Mouse (Mus musculus): ENCODE measurements around the gene Zfp541. TPM values are rescaled to one million over a fixed set of nuclear protein-coding genes. Genes with fewer than 3 reads are reported as not detected.

Zfp541 gene
- polyA plus RNA-seq, 1 experiment from 2014 or later: 0.12 TPM

GRCm38 (mm10) chr7:16103760-16104159 is 42.1 kb downstream of the Zfp541 start:
- Histone ChIP-seq H3K4me1 (ENCODE audit: control insufficient read depth, insufficient read depth, low read length) (peaks cover 11% of the 10 kb centered on the region), H3K36me3 (ENCODE audit: control insufficient read depth, insufficient read depth, low read length) (peaks cover 30% of the 10 kb centered on the region), H3K9ac (replicated peaks; ENCODE audit: low read depth, low read length) (no peak overlapping the region), H3K27me3 (ENCODE audit: control insufficient read depth, insufficient read depth, low read length) (no peaks in the 10 kb centered on the region), H3K4me3 (ENCODE audit: low read depth, low read length) (no peak overlapping the region), H3K27ac (ENCODE audit: low read length) (no peak overlapping the region), H3K9me3 (ENCODE audit: control insufficient read depth, low read depth, low read length) (no peaks in the 10 kb centered on the region), H3K4me2 (replicated peaks; ENCODE audit: low read depth, low read length) (no peak overlapping the region)
- no peak for ATAC-seq (ENCODE audit: insufficient number of reproducible peaks, insufficient read depth, low FRiP score, low read depth)
- 79% methylated on average over 6 of the region's 6 CpGs for WGBS

- no peak for ATAC-seq (ENCODE audit: insufficient number of reproducible peaks, insufficient read depth, low FRiP score, low read depth)
- Histone ChIP-seq H3K36me3 (ENCODE audit: control insufficient read depth, insufficient read depth, low read length) (peaks cover 41% of the 10 kb centered on the region), H3K4me1 (ENCODE audit: control insufficient read depth, insufficient read depth, low read length) (peaks cover 5% of the 10 kb centered on the region; the same call in 1 of the 2 replicates), H3K27me3 (ENCODE audit: control insufficient read depth, insufficient read depth, low read length) (no peaks in the 10 kb centered on the region), H3K27ac (ENCODE audit: low read length) (no peak overlapping the region), H3K9ac (replicated peaks; ENCODE audit: low read depth, low read length) (no peak overlapping the region), H3K4me2 (replicated peaks; ENCODE audit: low read depth, low read length) (no peak overlapping the region), H3K4me3 (ENCODE audit: low read depth, low read length) (no peak overlapping the region), H3K9me3 (ENCODE audit: control insufficient read depth, low read depth, low read length) (no peaks in the 10 kb centered on the region)
- WGBS: 94% methylated on average over 7 of the region's 7 CpGs
Observed at GRCm38 (mm10) chr7:16104611-16105388, 43.2 kb downstream of the Zfp541 start.

DNA sequence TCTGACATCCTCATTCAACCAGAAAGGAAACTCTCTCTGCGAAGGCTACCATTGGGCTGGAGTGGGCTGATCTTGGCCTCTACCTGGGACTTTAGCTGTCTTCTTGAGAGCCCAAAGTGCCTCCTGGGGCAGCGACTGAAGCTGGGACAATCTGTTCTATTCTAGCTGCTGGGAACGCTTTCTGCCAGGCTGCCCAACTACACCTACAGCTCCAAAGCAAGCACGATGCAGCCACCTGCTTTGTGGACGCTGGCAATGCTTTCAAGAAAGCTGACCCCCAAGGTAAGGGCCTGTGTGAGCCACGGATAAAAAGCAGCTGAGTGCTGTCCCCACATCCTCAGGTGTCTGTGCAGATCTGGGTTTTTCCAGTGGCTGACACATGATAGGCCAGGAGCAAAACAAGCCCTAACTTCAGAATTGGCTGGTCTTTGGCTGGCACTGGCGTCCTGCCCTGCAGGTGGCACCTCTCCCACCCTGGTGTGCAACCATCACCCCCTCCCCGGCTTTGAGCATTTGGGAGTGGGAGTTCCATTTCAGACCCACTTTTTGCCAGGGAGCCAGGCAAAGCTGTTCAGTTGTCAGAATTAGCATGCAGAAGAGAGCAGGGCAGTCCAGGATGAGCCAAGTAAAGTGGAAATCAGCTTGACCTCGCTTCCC is 47.4 kb downstream of the Zfp541 start:
- H3K4me1 ChIP-seq (ENCODE audit: control insufficient read depth, insufficient read depth, low read length): no peaks in the 10 kb centered on the region
- no peak for ATAC-seq (ENCODE audit: insufficient number of reproducible peaks, insufficient read depth, low FRiP score, low read depth)
- H3K9ac ChIP-seq (replicated peaks; ENCODE audit: low read depth, low read length): no peak overlapping the region
- no peak overlapping the region for H3K4me3 ChIP-seq (ENCODE audit: low read depth, low read length)
- H3K9me3 ChIP-seq (ENCODE audit: control insufficient read depth, low read depth, low read length): no peaks in the 10 kb centered on the region
- no peaks in the 10 kb centered on the region for H3K27me3 ChIP-seq (ENCODE audit: control insufficient read depth, insufficient read depth, low read length)
- no peak overlapping the region for H3K4me2 ChIP-seq (replicated peaks; ENCODE audit: low read depth, low read length)
- WGBS: 89% methylated on average over 9 of the region's 9 CpGs
- peaks cover 74% of the 10 kb centered on the region for H3K36me3 ChIP-seq (ENCODE audit: control insufficient read depth, insufficient read depth, low read length)
- H3K27ac ChIP-seq (ENCODE audit: low read length): no peak overlapping the region

DNA sequence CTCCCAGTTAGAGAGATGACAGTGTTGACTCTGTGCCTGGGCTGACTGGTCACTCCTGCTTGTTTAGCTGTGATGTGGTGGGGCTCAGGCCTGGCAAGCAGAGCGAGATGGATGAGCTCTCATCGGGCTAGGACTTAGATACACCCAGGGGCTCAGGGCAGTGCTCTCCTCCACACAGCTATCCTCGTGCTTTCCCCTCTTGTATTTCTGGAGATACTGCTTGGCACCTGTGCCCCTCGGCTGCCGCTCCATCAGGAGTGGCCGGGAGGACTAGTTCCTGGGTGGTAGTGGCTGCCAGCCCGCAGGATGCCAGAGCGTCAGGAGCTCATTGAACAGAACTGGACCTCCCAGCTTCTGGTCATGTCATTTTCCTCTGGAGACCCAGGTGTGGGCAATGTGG is 48.5 kb downstream of the Zfp541 start:
- no peak overlapping the region for H3K4me2 ChIP-seq (replicated peaks; ENCODE audit: low read depth, low read length)
- WGBS: 87% methylated on average over 8 of the region's 8 CpGs

GRCm38 (mm10) chr7:16111284-16112090 is 49.9 kb downstream of the Zfp541 start:
- no peak for ATAC-seq (ENCODE audit: insufficient number of reproducible peaks, insufficient read depth, low FRiP score, low read depth)
- Histone ChIP-seq H3K27me3 (ENCODE audit: control insufficient read depth, insufficient read depth, low read length) (no peaks in the 10 kb centered on the region), H3K9me3 (ENCODE audit: control insufficient read depth, low read depth, low read length) (no peaks in the 10 kb centered on the region), H3K36me3 (ENCODE audit: control insufficient read depth, insufficient read depth, low read length) (peaks cover 89% of the 10 kb centered on the region), H3K27ac (ENCODE audit: low read length) (no peak overlapping the region), H3K4me3 (ENCODE audit: low read depth, low read length) (no peak overlapping the region), H3K4me2 (replicated peaks; ENCODE audit: low read depth, low read length) (no peak overlapping the region), H3K4me1 (ENCODE audit: control insufficient read depth, insufficient read depth, low read length) (no peaks in the 10 kb centered on the region), H3K9ac (replicated peaks; ENCODE audit: low read depth, low read length) (no peak overlapping the region)
- 92% methylated on average over 7 of the region's 7 CpGs for whole genome bisulfite sequencing

More for the DNA sequence above, 48.5 kb downstream of the Zfp541 start:
- Histone ChIP-seq H3K4me1 (ENCODE audit: control insufficient read depth, insufficient read depth, low read length) (no peaks in the 10 kb centered on the region), H3K36me3 (ENCODE audit: control insufficient read depth, insufficient read depth, low read length) (peaks cover 82% of the 10 kb centered on the region), H3K27me3 (ENCODE audit: control insufficient read depth, insufficient read depth, low read length) (no peaks in the 10 kb centered on the region), H3K9me3 (ENCODE audit: control insufficient read depth, low read depth, low read length) (no peaks in the 10 kb centered on the region), H3K4me3 (ENCODE audit: low read depth, low read length) (no peak overlapping the region), H3K27ac (ENCODE audit: low read length) (no peak overlapping the region), H3K9ac (replicated peaks; ENCODE audit: low read depth, low read length) (no peak overlapping the region)
- no peak for ATAC-seq (ENCODE audit: insufficient number of reproducible peaks, insufficient read depth, low FRiP score, low read depth)

- ATAC-seq (ENCODE audit: insufficient number of reproducible peaks, insufficient read depth, low FRiP score, low read depth): no peak
- peaks cover 5% of the 10 kb centered on the region; the same call in 1 of the 2 replicates for H3K4me1 ChIP-seq (ENCODE audit: control insufficient read depth, insufficient read depth, low read length)
- no peak overlapping the region for H3K4me3 ChIP-seq (ENCODE audit: low read depth, low read length)
- H3K4me2 ChIP-seq (replicated peaks; ENCODE audit: low read depth, low read length): no peak overlapping the region
- peaks cover 53% of the 10 kb centered on the region for H3K36me3 ChIP-seq (ENCODE audit: control insufficient read depth, insufficient read depth, low read length)
- no peak overlapping the region for H3K27ac ChIP-seq (ENCODE audit: low read length)
- H3K9me3 ChIP-seq (ENCODE audit: control insufficient read depth, low read depth, low read length): no peaks in the 10 kb centered on the region
- H3K27me3 ChIP-seq (ENCODE audit: control insufficient read depth, insufficient read depth, low read length): no peaks in the 10 kb centered on the region
- no peak overlapping the region for H3K9ac ChIP-seq (replicated peaks; ENCODE audit: low read depth, low read length)
- WGBS: 90% methylated on average over 7 of the region's 7 CpGs
Observed at GRCm38 (mm10) chr7:16116418-16116817, 54.8 kb downstream of the Zfp541 start.

DNA sequence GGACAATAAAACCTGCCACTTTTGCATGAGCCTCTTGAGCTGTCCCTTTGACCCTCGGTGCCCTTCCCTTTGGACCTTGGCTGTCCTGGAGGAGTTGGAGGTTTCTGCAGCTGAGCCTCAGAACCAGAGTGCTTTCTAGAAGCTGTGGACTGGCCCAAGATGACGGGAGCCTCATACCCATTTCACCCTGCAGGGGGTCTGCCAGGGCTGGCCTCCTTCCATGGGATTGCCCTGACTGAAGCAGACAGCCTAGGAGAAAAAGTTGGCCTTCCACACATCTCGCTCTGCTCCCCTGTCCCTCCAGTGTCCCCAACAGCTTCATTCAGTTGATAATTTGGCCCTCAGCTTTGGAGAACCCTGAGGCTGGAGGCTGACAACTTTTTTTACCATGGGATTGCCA is 55.5 kb downstream of the Zfp541 start:
- H3K9ac ChIP-seq (replicated peaks; ENCODE audit: low read depth, low read length): no peak overlapping the region
- H3K27ac ChIP-seq (ENCODE audit: low read length): no peak overlapping the region
- WGBS: 87% methylated on average over 3 of the region's 3 CpGs
- H3K9me3 ChIP-seq (ENCODE audit: control insufficient read depth, low read depth, low read length): no peaks in the 10 kb centered on the region
- H3K4me2 ChIP-seq (replicated peaks; ENCODE audit: low read depth, low read length): no peak overlapping the region
- H3K4me3 ChIP-seq (ENCODE audit: low read depth, low read length): no peak overlapping the region
- H3K27me3 ChIP-seq (ENCODE audit: control insufficient read depth, insufficient read depth, low read length): no peaks in the 10 kb centered on the region
- no peak for ATAC-seq (ENCODE audit: insufficient number of reproducible peaks, insufficient read depth, low FRiP score, low read depth)
- H3K36me3 ChIP-seq (ENCODE audit: control insufficient read depth, insufficient read depth, low read length): peaks cover 48% of the 10 kb centered on the region
- peaks cover 5% of the 10 kb centered on the region; the same call in 1 of the 2 replicates for H3K4me1 ChIP-seq (ENCODE audit: control insufficient read depth, insufficient read depth, low read length)

DNA sequence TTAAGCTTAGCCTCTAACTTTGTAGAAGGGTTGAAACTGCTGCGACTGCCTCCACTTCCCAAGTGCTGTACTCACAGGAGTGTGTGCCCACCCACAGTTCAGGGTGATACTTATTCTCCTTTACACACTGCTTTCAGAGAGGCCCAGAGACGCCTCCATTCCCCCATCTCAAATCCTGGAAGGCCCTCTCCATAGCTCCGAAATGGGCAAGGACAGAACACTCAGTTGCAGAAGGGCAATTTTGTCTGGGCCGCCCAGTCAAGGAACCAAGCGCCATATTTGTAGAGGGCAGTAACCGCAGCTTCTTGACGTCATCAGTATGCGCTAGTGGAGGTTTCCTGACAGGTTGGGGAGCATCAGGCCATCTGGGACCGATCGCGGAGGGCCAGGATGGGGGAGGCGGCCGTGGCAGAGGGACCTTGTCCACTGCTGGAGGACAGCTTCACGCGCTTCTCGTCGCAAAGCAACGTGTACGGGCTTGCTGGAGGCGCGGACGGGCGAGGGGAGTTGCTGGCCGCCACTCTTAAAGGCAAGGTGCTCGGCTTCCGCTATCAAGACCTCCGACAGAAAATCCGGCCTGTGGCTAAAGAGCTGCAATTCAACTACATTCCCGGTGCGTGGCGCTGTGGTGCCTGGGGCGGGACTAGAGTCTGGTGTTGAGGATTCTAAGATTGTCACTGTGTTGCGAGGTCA is 58.1 kb downstream of the Zfp541 start, which contains the start of gene Kptn:
TSS of gene Kptn (plus strand) at position 327 of the 693 bp plus-strand sequence.
- peaks cover 5% of the 10 kb centered on the region; the same call in 1 of the 2 replicates for H3K4me1 ChIP-seq (ENCODE audit: control insufficient read depth, insufficient read depth, low read length)
- H3K36me3 ChIP-seq (ENCODE audit: control insufficient read depth, insufficient read depth, low read length): peaks cover 28% of the 10 kb centered on the region
- no peaks in the 10 kb centered on the region for H3K27me3 ChIP-seq (ENCODE audit: control insufficient read depth, insufficient read depth, low read length)
- peak within 1 kb of the TSS; percentile 68 for H3K9ac ChIP-seq (replicated peaks; ENCODE audit: low read depth, low read length)
- under 1% methylated on average over 33 of the region's 33 CpGs for WGBS
- H3K4me3 ChIP-seq (ENCODE audit: low read depth, low read length): peak within 1 kb of the TSS; percentile 75
- peak within 1 kb of the TSS; percentile 82 for H3K27ac ChIP-seq (ENCODE audit: low read length)
- H3K9me3 ChIP-seq (ENCODE audit: control insufficient read depth, low read depth, low read length): no peaks in the 10 kb centered on the region
- peak; percentile 80 for ATAC-seq (ENCODE audit: insufficient number of reproducible peaks, insufficient read depth, low FRiP score, low read depth)
- peak within 1 kb of the TSS; percentile 57 for H3K4me2 ChIP-seq (replicated peaks; ENCODE audit: low read depth, low read length)

Measured in stomach, embryonic 14.5 days (tissue).